Mouse (Mus musculus): ENCODE results near the gene Lrrc23.
A peak's percentile ranks its signal among the peaks of the same experiment; 100 is the strongest.

DNA sequence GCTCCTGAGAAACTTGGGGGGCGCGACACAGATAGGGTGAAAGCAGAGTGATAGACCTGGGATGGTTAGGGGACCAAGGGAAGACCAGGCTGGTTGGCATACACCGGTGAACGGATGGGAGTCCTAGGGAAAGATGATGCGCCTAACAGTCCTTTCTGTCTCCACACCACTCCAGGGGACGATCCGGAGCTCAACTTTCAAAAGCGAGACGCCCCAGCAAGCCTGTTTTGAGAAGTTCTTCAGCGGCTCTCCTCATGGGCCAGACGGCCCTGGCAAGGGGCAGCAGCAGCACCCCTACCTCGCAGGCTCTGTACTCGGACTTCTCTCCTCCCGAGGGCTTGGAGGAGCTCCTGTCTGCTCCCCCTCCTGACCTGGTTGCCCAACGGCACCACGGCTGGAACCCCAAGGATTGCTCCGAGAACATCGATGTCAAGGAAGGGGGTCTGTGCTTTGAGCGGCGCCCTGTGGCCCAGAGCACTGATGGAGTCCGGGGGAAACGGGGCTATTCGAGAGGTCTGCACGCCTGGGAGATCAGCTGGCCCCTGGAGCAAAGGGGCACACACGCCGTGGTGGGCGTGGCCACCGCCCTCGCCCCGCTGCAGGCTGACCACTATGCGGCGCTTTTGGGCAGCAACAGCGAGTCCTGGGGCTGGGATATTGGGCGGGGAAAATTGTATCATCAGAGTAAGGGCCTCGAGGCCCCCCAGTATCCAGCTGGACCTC, 29.7 kb upstream of the Lrrc23 start:
- TF ChIP-seq POLR2A (IDR thresholded peaks at IDR 0.05; ENCODE audit: borderline replicate concordance, extremely low read depth, insufficient read depth, insufficient read length, poor library complexity, severe bottlenecking) (no peak), CTCF (IDR thresholded peaks at IDR 0.05; ENCODE audit: borderline replicate concordance, extremely low read depth, insufficient read depth, insufficient read length) (peak; percentile 67)

Measured in brain, embryonic 14.5 days (tissue).